Mouse (Mus musculus) forebrain, embryonic 15.5 days (tissue): Measurements from ENCODE around the gene Msi2. TPM values are rescaled to one million over a fixed set of nuclear protein-coding genes. Genes with fewer than 3 reads are reported as not detected.
A peak's percentile ranks its signal among the peaks of the same experiment; 100 is the strongest.

Experiments
- ATAC-seq: fragments of 200-750 bp; cut with Nextera tagmentation; replicated peaks from 2 replicates; pipeline ENCODE4 v1.8.0; 2017; ENCODE audit warnings: mild to moderate bottlenecking, moderate TSS enrichment, moderate library complexity
- H3K27ac ChIP-seq: fragments of 300-500 bp; sonication (generic); replicated peaks from 2 replicates; pipeline ENCODE4 v1.5.1; 2015; ENCODE audit warnings: mild to moderate bottlenecking, inconsistent platforms
- H3K27me3 ChIP-seq: fragments of 300-500 bp; sonication (generic); 2 replicates; pipeline ENCODE4 v1.6.1; 2015; ENCODE audit warnings: inconsistent platforms
- H3K36me3 ChIP-seq: fragments of 300-500 bp; sonication (generic); 2 replicates; pipeline ENCODE4 v1.6.1; 2015; ENCODE audit warnings: mild to moderate bottlenecking, inconsistent platforms
- H3K4me1 ChIP-seq: fragments of 300-500 bp; sonication (generic); 2 replicates; pipeline ENCODE4 v1.6.1; 2015; ENCODE audit warnings: inconsistent platforms
- H3K4me2 ChIP-seq: fragments of 300-500 bp; sonication (generic); replicated peaks from 2 replicates; pipeline ENCODE4 v1.6.1; 2015; ENCODE audit warnings: mild to moderate bottlenecking, inconsistent platforms
- H3K4me3 ChIP-seq: fragments of 300-500 bp; sonication (generic); 2 replicates; pipeline ENCODE4 v1.5.1; 2015; ENCODE audit warnings: mild to moderate bottlenecking, inconsistent platforms
- H3K9ac ChIP-seq: fragments of 300-500 bp; sonication (generic); replicated peaks from 2 replicates; pipeline ENCODE4 v1.6.1; 2015; ENCODE audit warnings: mild to moderate bottlenecking, inconsistent platforms
- H3K9me3 ChIP-seq: fragments of 300-500 bp; sonication (generic); 2 replicates; pipeline ENCODE4 v1.6.1; 2016; ENCODE audit warnings: inconsistent platforms
- WGBS: fragments of 180-500 bp; shearing (Covaris S2); methylation state at CpG from one replicate; pipeline ENCODE4 v1.1.7; 2015; ENCODE audit warnings: mixed read lengths; 5-methylcytosine and 5-hydroxymethylcytosine counted together
- polyA plus RNA-seq: library from polyadenylated mRNA; unstranded; fragments of >200 nt; fragmentation: Nextera tagmentation; extraction: Ambion mirVana; gene quantifications from 2 replicates; pipeline ENCODE4 v1.2.1, GENCODE M21; 2015

Msi2 gene
- polyA plus RNA-seq, 1 experiment from 2014 or later, result 27.1 TPM

DNA sequence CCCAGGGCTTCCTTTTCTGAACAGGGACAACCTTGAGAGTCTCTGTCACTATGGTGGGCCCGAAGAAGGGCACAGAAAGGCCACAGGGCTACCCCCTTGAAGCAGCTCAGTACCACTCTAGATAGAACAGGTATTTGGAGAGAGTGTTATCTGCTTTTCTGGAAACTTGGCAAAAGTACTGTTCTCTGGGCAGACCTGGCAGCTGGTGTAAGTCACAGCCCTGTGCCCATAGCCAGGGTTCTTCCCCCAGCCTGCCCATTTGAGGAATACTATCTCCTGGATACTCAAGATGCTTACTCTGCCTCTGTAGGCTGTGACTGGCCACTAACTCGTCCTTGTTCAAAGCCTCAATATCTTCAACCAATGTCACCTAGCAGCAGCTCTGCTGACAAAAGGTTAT, 338.7 kb downstream of the Msi2 start:
- no peak for ATAC-seq

DNA sequence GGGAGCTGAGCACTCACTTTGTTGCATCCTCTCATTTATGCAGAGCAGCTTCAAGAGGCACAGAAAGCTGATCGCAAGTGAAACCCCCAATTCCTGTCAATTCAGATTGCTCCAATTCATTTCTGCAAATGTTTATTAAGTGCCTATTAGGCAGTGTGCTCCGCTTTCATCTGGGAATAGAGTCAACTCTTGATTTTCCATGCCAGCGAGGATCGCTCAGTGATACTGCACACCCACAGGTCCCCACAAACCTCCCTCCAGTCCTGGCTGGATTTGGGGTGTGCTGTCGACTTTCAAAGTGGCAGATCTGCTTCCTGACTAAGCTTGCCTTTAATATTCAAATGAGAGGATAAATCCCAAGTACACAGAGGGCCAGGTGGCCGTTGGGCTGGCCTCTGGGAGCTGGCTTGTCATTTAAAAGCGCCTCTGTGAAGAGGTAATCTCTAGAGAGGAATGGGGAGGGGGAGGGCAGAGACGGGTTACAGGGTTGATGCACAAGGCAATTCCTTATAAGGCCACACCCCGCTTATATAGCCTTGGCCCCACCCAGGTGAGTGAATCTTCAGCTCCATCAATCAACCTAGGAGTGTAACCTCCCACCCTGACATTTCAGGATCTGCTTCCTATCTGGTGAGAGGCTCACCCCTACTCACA, 339.5 kb downstream of the Msi2 start:
- no peak overlapping the region for H3K4me2 ChIP-seq
- ATAC-seq, result no peak
- no peaks in the 10 kb centered on the region for H3K9me3 ChIP-seq
- no peaks in the 10 kb centered on the region for H3K27me3 ChIP-seq
- no peak overlapping the region for H3K4me3 ChIP-seq
- H3K36me3 ChIP-seq, result no peaks in the 10 kb centered on the region
- no peak overlapping the region for H3K27ac ChIP-seq
- H3K4me1 ChIP-seq, result peaks cover 37% of the 10 kb centered on the region
- 37% methylated on average over 9 of the region's 9 CpGs for WGBS
- H3K9ac ChIP-seq, result no peak overlapping the region

More for the DNA sequence above, 338.7 kb downstream of the Msi2 start:
- H3K36me3 ChIP-seq, result no peaks in the 10 kb centered on the region
- no peak overlapping the region for H3K4me3 ChIP-seq
- no peaks in the 10 kb centered on the region for H3K9me3 ChIP-seq
- peaks cover 37% of the 10 kb centered on the region for H3K4me1 ChIP-seq
- WGBS, result 57% methylated on average over 2 of the region's 2 CpGs
- no peak overlapping the region for H3K4me2 ChIP-seq
- H3K9ac ChIP-seq, result no peak overlapping the region
- H3K27me3 ChIP-seq, result no peaks in the 10 kb centered on the region
- 0 out of 2 replicates have a peak overlapping the region, but pooled peaks have one; percentile 0 for H3K27ac ChIP-seq

DNA sequence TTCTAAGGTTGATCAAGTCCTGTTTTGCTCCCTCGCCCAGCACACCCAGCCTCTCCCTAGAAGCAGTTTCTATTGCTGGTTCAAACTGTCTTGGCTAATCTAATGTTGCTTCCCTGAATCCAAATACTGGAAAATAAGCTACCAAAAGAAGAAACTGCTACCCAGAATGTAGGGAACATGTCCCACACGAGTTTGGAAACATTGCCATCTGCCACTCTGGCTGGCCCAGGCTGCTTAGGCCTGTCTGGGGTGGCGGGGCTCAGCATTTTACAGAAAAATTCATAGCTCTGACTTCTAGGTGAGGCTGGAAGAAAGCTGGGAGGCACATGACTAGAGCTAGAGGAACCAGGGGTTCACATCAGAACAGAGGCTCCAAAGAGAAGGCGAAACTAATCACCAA, 345.7 kb downstream of the Msi2 start:
- Histone ChIP-seq H3K4me3 (no peak overlapping the region), H3K9ac (no peak overlapping the region), H3K27me3 (no peaks in the 10 kb centered on the region), H3K4me1 (peaks cover 26% of the 10 kb centered on the region), H3K9me3 (no peaks in the 10 kb centered on the region), H3K27ac (peak overlapping the region; percentile 23; the same call in 1 of the 2 replicates), H3K4me2 (no peak overlapping the region), H3K36me3 (0 out of 2 replicates have a peak, but pooled peaks cover 3% of the 10 kb centered on the region)
- WGBS, result 67% methylated on average over 4 of the region's 4 CpGs
- ATAC-seq, result no peak

DNA sequence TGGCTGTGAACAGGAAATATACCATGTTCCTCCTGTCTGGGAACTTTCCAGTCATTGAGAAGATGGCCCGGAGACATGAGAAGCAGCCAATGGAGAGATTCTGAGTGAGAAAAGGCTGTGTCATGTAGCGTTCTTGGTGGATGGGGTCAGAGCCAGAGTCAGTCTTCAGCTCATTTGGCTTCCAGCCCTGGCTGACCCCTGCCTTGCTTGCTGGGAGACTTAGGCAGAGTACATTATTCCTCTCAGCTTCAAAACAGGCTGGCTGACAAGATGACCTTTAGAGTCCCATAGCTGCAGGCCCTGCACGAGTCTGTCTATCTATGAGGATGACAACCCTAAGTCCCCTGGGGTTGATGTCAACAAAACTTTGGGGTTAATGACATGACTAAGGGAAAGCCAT, 348.4 kb downstream of the Msi2 start:
- 0 out of 2 replicates have a peak, but pooled peaks cover 3% of the 10 kb centered on the region for H3K36me3 ChIP-seq
- ATAC-seq, result no peak
- 67% methylated on average over 3 of the region's 3 CpGs for WGBS
- no peaks in the 10 kb centered on the region for H3K9me3 ChIP-seq
- H3K4me2 ChIP-seq, result no peak overlapping the region
- no peak overlapping the region for H3K9ac ChIP-seq
- H3K27me3 ChIP-seq, result no peaks in the 10 kb centered on the region
- H3K4me1 ChIP-seq, result peaks cover 11% of the 10 kb centered on the region
- no peak overlapping the region for H3K4me3 ChIP-seq
- H3K27ac ChIP-seq, result no peak overlapping the region

DNA sequence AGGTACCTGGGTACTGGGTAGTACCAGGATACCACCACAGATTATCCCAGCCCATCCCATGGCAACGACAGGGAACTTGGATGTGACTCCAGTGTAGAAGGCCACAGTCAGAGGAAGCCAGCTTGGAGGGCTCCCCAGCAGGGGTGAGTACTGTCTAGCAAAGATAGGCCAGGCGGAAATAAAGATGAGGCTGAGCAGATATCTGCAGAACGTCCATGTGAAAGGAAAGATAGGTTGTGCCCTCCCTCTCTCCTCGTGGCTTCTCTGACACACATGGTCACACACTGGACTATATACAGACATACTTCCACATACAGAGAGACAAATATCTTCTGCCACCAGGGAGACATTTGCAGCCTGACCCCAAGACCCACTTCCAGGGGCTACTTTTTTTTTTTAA, 350.8 kb downstream of the Msi2 start:
- Histone ChIP-seq H3K4me1 (peaks cover 4% of the 10 kb centered on the region), H3K4me3 (no peak overlapping the region), H3K36me3 (0 out of 2 replicates have a peak, but pooled peaks cover 3% of the 10 kb centered on the region), H3K27ac (no peak overlapping the region), H3K9ac (no peak overlapping the region), H3K9me3 (no peaks in the 10 kb centered on the region), H3K27me3 (no peaks in the 10 kb centered on the region), H3K4me2 (no peak overlapping the region)
- 88% methylated on average over 4 of the region's 4 CpGs for WGBS
- no peak for ATAC-seq

DNA sequence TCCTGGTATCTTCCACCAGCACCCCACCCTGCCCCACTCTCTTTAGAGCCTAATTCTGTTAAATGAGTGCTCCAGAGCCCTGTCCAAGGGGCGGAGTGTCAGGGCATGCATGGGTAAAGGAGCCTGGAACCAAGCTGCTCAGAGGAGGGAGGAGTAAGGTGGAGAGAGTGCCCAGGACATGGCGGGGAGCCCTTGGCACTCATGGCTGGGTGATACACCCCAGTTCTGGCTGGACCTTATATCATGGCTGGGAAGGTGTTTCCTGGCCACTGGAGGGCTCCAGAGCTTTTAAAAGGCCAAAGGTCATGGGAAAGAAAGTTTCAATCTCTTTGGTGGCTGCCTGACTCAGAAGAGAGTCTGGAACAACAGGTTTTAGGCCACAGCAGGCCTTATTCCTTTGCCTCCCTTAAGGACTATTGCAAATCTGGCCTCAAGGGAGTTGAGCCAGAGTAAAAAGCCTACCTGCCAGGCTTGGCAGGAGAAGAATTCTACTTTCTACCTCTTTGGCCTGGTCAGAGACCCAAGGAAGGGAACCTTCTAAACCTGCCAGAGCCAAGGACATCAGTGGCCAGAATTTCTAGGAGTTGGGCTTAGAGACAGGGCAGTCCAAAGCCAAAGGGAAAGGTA, 352.3 kb downstream of the Msi2 start:
- H3K4me3 ChIP-seq, result no peak overlapping the region
- no peak overlapping the region for H3K4me2 ChIP-seq
- H3K9ac ChIP-seq, result no peak overlapping the region
- H3K27ac ChIP-seq, result 0 out of 2 replicates have a peak overlapping the region, but pooled peaks have one; percentile 2
- ATAC-seq, result no peak
- H3K4me1 ChIP-seq, result no peaks in the 10 kb centered on the region
- 93% methylated on average over 2 of the region's 2 CpGs for WGBS
- H3K9me3 ChIP-seq, result no peaks in the 10 kb centered on the region
- H3K36me3 ChIP-seq, result 0 out of 2 replicates have a peak, but pooled peaks cover 3% of the 10 kb centered on the region
- H3K27me3 ChIP-seq, result no peaks in the 10 kb centered on the region

DNA sequence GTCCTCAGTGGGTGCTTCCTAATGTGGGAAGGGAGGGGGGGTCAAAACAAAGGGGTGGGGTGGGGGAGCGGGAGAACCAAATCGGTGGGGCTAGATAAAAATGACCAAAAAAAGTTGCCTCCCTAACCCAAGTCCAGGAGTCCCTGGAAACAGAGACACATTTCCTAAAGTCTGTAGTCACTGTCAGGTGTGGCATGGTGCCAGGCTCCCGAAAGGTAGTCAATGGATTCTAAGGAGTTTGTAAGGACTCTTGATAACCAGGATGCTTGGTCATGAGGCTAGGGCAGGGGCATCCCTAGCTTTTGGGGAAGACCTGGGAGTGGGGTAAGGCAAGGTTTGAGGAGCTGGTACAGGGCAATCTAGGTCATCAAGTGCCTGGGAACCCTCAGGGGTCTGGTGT, 354.1 kb downstream of the Msi2 start:
- Histone ChIP-seq H3K36me3 (0 out of 2 replicates have a peak, but pooled peaks cover 3% of the 10 kb centered on the region), H3K4me3 (no peak overlapping the region), H3K4me2 (no peak overlapping the region), H3K27ac (no peak overlapping the region), H3K4me1 (no peaks in the 10 kb centered on the region), H3K9ac (no peak overlapping the region), H3K27me3 (no peaks in the 10 kb centered on the region), H3K9me3 (no peaks in the 10 kb centered on the region)
- WGBS, result 94% methylated on average over 3 of the region's 3 CpGs
- no peak for ATAC-seq

DNA sequence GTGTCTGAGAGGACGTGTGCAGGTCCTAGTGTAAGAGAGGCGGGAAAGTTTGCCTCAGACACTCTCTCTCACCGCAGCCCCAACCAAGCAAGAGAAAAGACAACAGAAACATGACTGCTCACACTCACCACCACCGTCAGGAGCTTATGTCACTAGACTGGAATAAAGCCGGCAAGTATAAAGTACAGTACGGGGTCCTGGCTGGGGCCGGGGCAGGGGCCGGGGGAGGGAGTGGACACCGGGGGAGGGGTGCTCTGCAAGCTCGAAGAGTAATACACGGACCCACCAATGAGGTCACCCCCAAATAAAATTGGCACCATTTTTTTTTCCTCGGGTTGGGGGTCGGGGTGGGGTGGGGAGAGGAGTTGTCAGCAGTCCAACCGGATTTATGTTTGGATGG, 354.8 kb downstream of the Msi2 start:
- Histone ChIP-seq H3K27me3 (no peaks in the 10 kb centered on the region), H3K9me3 (no peaks in the 10 kb centered on the region), H3K36me3 (0 out of 2 replicates have a peak, but pooled peaks cover 3% of the 10 kb centered on the region), H3K27ac (no peak overlapping the region), H3K4me3 (no peak overlapping the region), H3K9ac (no peak overlapping the region), H3K4me2 (no peak overlapping the region), H3K4me1 (peaks cover under 1% of the 10 kb centered on the region; the same call in 1 of the 2 replicates)
- 87% methylated on average over 14 of the region's 14 CpGs for WGBS
- ATAC-seq, result no peak

DNA sequence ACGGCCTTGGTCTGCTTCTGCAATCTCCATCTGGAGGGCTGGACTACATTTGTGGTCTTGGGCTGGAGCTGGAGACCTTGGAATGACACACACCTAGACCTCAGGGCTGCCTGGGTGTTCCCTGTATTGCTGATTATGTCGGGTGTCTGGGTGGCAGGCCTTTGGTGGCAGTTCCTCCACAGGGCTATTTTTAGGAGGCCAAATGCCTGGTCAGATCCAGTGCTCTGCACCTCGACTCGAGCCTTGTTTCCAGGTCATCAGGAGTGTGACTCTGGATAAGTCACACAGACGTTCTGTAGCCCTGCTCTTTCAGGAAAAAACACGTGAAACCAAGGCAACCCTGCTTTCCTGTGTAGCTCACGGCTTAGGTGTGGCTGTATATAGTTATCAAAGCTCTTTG, 358.6 kb downstream of the Msi2 start:
- H3K27ac ChIP-seq, result no peak overlapping the region
- 86% methylated on average over 7 of the region's 7 CpGs for WGBS
- ATAC-seq, result no peak

DNA sequence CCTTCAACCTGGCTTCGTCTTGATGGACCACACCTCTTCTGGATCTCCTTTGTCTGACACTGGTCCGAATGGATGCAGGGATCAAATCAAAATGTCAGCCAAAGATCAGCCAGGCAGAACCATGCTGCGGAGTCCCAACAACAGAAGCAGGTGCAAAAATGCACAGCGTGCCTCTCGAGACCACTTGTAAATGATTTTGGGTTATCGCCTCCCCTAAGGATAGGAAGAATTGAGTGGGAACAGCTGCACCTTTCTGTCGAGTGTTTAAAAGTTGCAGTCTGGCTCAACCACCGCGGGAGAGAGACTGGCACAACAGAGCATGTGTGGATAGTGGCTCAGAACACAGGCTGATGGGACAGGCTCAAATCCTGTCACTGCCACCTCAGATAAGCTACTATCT, 361.0 kb downstream of the Msi2 start:
- ATAC-seq, result peak; percentile 27
- 16% methylated on average over 9 of the region's 9 CpGs for WGBS
- no peaks in the 10 kb centered on the region for H3K9me3 ChIP-seq
- H3K4me3 ChIP-seq, result peak overlapping the region; percentile 12
- H3K27ac ChIP-seq, result peak overlapping the region; percentile 90
- H3K36me3 ChIP-seq, result no peaks in the 10 kb centered on the region
- H3K9ac ChIP-seq, result no peak overlapping the region
- H3K27me3 ChIP-seq, result no peaks in the 10 kb centered on the region
- H3K4me2 ChIP-seq, result peak overlapping the region; percentile 33
- peaks cover 28% of the 10 kb centered on the region for H3K4me1 ChIP-seq

More for the DNA sequence above, 358.6 kb downstream of the Msi2 start:
- Histone ChIP-seq H3K27me3 (no peaks in the 10 kb centered on the region), H3K4me2 (no peak overlapping the region), H3K4me3 (no peak overlapping the region), H3K9ac (no peak overlapping the region), H3K36me3 (no peaks in the 10 kb centered on the region), H3K9me3 (no peaks in the 10 kb centered on the region), H3K4me1 (peaks cover 28% of the 10 kb centered on the region)

DNA sequence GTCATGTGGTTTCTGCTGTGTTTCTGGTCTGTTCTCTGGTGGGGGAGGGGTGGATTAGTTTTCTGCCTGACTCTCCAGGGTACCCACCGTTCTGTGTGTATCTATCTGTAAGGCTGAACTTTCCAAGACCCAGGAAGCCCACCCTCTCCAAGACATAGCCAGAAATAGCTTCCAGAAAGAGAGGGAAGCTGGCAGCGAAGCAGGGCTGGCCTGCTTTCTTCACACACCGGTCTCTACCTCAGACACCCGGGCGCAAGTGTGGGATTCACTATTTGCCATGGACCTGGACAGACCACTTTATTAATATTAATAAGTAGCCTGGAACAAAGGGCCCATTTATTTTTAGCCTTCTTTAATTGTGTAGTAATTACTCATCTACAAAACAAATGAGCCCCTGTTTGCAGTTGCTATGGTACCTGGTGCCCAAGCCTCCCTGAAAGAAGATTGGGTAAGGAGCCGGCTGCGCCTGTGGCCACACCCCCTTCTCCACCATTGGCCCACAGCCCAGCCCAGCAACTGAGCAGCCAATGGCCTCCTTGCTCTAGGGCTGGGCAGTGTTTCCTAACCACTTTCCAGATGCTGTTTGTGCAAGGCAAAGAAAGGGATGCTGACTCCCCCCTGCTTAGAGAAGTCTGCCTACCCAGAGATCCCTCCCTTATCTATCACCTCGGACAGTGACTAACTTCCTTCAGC, 361.6 kb downstream of the Msi2 start:
- Histone ChIP-seq H3K4me3 (peak overlapping the region; percentile 12), H3K4me2 (peak overlapping the region; percentile 33), H3K9ac (no peak overlapping the region), H3K4me1 (peaks cover 32% of the 10 kb centered on the region), H3K27ac (peak overlapping the region; percentile 90), H3K9me3 (no peaks in the 10 kb centered on the region), H3K36me3 (no peaks in the 10 kb centered on the region), H3K27me3 (no peaks in the 10 kb centered on the region)
- WGBS, result 7% methylated on average over 8 of the region's 8 CpGs
- peak; percentile 97 for ATAC-seq

DNA sequence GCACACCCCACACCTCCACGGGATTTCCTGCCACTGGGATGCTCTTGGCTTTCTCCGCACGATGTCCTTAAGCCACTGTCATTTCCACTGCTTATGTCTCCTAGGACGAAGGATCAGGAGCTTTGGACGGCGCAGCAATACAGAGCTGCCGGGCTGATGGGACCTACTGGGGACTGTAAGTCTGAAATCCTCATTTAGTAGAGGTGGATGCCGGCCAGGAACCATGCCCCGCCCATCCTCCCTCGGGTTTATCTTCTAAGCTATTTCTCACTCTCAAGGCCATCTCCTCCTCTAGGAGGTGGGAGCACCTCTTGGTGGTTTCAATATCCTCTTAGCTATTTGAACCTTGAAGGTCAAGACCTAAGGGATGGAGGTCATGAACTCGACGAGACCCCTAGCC, 362.3 kb downstream of the Msi2 start:
- Histone ChIP-seq H3K4me1 (peaks cover 40% of the 10 kb centered on the region), H3K27ac (peak overlapping the region; percentile 90), H3K9ac (no peak overlapping the region), H3K4me2 (no peak overlapping the region), H3K9me3 (no peaks in the 10 kb centered on the region), H3K36me3 (no peaks in the 10 kb centered on the region), H3K4me3 (no peak overlapping the region), H3K27me3 (no peaks in the 10 kb centered on the region)
- WGBS, result 77% methylated on average over 12 of the region's 12 CpGs
- no peak for ATAC-seq
